Mouse (Mus musculus) CH12.LX (cell line): ENCODE results near the gene Rbl2.

Source experiments
- CTCF ChIP-seq, 2 experiments: IDR thresholded peaks in 1 of 2; conservative IDR thresholded peaks in 1 of 2; 2 replicates each; pipeline ENCODE4 v1.5.1; 2011 to 2012; ENCODE audit warnings: low read depth in 2 of 2, low read length in 2 of 2, improper control_type of control experiment in 1 of 2, inconsistent platforms in 1 of 2, mild to moderate bottlenecking in 1 of 2, moderate library complexity in 1 of 2
- NRF1 ChIP-seq: IDR thresholded peaks from 2 replicates; pipeline ENCODE4 v1.6.1; 2014; ENCODE audit warnings: low read depth, mild to moderate bottlenecking, inconsistent platforms, low read length, improper control_type of control experiment, moderate library complexity
- SIN3A ChIP-seq: IDR thresholded peaks from 2 replicates; pipeline ENCODE4 v1.6.1; 2012; ENCODE audit warnings: low read length, improper control_type of control experiment, inconsistent platforms

DNA sequence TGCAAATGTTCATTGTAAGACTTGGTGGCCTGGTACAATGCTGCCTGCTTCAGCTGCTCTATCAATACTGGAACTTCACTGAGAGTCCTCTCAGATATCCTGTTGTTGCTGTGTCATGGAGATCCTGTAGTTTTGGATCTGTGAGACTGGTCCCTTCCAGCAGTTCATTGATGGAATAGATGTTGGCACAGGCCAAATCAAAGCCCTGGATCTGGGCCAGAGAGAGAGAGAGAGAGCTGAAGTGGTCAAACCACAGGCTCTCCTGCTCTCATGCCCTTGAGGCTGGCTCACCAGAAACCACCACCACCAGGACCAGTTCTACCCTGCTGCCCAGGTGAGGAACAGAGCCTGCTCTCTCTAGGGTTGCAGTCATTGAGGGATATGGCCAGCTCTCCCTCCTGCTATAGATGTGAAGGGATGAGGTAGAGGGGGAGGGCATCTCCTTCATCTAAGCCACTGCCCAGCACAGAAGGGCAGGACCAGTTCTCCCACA is 10.7 kb upstream of the Rbl2 start:
- TF ChIP-seq SIN3A (no peak), CTCF (conservative IDR thresholded peaks at IDR 0.05 in 1 of 2, IDR thresholded peaks at IDR 0.05 in 1 of 2; ENCODE audit: low read depth in 2 of 2, low read length in 2 of 2) (no peak), NRF1 (no peak)
